Mouse (Mus musculus) ovary, postnatal 14 days (tissue): ENCODE data around the gene Foxred2.

Experiments
- DNase-seq: peaks from one replicate; pipeline ENCODE4 v3.0.0; 2022; ENCODE audit warnings: low spot score

Foxred2 gene

DNA sequence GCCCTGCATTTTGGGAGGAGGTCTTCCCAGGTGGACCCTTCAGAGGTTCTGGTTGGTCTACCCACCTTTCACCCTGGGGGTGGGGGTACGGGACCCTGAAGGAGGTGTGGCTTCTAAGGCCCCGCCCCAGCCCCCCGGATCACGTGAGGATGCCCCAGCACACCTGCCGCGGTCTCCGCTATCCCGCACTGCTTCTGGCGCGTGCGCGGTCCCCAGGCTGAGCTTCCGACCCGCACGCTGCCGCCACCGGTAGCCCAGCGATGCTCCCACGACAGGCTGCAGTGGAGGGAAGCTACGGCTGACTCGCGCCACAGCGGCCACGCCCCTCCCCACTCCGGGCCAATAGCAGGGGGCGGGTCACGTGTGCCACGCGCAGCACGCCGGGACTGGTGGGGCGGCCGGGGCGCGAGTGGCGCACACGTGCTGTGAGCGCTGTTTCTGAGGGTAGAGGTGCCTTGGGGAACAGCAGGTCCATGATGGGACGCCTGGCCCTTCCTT lies at the start of gene Foxred2:
TSS of gene Foxred2 (minus strand) at position 319 of the 498 bp plus-strand sequence.
- DNase-seq, result peak; percentile 63

GRCm38 (mm10) chr15:78003929-78004328 lies 47.4 kb upstream of the Foxred2 start:
- DNase-seq, result no peak

DNA sequence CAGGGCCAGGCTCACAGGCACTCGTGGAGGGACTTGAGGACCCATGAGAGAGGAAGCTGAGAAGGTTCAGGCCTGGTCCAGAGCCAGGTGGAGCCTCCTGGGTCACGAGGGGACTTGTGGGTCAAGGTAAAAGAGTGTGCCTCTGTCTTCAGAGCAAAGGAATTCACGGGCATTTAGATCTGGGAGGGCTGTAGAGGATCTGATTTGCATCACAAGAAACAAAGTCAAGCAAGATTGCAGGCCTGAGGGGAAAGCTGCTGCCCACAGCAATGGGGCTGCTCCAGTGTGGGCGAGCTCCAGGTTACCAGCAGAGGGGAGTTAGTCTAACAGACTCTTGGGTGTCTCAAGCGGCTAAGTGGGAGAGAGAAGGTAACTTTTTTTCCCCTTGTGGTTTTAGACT lies 44.9 kb upstream of the Foxred2 start:
- DNase-seq, result no peak

GRCm38 (mm10) chr15:77988541-77988940 lies 32.0 kb upstream of the Foxred2 start:
- DNase-seq, result no peak

GRCm38 (mm10) chr15:77983391-77983790 lies 26.9 kb upstream of the Foxred2 start:
- no peak for DNase-seq

DNA sequence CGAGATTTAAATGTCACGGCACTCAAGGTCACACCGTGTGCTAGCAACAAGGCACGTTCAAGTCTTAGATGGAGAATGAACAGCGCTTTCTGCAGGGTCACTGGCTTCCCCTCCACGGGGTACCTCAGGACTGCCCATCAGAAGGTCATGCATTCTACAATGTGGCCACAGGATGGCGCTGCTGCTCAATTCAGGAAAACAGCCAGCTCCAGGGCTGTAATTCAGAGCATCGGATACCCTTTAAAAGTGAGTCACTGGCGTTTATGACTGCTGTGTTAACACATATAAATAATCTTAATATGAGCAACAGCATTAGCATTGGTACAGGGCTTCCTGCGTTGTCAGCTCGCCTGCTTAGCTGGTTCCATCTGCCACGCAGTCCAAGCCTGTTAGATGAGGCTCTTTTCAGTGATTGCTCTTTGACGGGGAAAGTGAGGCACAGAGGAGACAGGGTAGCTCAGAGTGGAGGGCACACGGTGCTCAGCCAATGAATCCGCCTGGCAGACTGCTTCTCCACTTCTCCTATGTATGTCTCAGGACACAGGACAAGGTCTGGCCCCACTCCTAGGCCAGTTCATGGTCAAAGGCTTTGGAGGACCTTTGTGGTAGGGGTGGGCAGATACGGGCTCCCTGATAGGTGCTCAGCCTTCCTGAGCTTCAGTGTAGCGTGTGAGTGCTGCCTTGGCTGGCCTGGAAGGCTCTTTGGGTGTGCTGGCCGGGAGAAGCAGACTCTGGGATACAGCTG lies 25.8 kb upstream of the Foxred2 start:
- DNase-seq, result peak; percentile 56

DNA sequence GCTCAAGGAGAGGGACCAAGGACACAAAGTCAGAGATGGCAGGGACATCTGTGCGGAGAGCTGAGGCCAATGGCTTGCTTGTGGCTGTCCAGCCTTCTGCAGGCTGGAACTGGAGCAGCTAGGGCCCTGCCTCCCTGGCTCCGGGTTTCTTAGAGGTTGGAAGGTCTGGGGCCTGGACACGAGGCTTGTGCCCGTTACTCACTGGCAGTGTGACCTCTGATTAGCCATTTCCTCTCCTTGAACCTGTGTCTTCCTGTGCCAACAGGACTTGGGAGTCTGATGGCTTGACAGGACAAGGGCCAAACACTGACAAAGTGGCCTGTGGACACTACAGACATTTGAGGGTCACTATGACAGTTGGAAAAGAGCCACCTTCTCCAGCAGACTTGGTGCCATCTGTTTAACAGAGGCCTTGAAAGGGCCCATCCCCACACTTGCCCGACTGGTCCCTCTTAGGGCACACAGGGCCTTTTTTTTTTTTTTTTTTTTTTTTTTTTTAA lies 24.7 kb upstream of the Foxred2 start:
- no peak for DNase-seq

DNA sequence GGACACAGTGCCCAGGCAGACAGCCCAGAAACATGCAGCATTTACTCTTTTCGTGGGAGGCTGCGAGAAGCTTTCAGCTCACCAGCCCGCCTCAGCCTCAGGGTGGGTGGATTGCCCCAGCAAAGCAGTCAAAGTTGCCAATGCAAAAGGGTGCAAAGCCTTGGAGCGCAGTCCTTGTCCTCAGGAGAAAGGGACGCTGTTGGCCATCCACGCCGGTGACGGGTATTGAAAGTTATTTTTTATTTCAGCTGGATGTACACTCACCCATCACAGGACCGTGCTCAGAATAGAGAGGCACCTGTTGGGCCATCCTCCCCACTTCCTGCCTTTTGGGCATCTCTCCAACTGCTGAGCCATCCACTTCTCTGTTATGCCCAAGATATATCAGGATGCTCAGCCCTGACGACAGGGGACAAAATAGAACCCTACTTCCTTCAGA lies 22.9 kb upstream of the Foxred2 start:
- no peak for DNase-seq

DNA sequence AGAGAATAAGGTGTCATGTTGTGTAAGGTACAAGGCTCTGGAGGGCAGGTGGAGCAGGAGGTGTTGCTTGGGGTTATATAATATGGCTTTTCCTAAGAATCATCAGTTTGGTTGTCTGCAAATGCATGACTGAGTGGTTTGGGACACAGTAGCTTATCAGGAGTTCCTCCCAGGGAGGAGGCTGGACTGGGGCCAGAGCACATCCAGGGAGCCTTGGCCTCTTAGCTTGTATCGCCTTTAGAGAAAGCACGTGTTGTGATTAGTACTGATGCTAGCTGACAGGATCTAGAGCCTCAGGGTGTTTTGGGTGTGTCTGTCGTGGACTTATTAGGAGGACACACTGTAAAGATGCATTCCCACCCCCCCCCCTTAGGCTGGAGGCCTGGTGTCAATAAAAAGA lies 21.1 kb upstream of the Foxred2 start:
- DNase-seq, result no peak

DNA sequence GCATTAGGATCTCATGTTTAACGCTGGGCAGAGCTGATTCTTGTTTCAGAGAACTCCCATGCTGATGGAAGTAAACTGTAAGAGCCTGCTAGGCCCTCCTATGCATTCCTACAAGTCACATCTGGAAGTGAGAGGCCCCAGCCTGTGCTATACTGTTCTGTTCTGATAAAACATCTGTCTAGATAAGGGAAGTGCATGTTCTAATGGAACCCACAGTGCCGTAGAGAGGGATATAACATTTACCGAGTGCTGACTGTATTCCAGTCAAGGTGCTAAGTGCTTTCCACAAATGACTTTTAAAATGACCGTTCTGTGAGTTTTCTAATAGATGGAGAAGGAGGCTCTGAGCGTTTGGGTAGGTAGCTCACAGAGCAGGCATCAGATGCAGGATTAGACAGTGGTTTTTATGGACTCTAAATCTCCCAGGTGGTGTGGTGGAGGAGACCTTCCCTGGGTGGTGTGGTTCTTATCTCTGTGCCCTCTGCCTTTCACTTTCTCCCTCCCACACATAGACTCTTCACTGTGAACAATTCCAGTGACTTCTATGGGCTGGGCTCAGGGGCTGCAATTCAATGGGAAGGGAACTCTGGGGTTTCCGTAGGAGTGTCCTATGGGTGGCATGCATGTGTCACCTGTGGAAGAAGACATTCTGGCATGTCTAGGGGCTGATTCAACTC lies 17.8 kb upstream of the Foxred2 start:
- DNase-seq, result no peak

- peak; percentile 95 for DNase-seq
Measured at GRCm38 (mm10) chr15:77970470-77971292, 14.2 kb upstream of the Foxred2 start, which contains the start of gene Eif3d. Gene Eif3d, minus strand, starts transcription at chr15:77970813.

DNA sequence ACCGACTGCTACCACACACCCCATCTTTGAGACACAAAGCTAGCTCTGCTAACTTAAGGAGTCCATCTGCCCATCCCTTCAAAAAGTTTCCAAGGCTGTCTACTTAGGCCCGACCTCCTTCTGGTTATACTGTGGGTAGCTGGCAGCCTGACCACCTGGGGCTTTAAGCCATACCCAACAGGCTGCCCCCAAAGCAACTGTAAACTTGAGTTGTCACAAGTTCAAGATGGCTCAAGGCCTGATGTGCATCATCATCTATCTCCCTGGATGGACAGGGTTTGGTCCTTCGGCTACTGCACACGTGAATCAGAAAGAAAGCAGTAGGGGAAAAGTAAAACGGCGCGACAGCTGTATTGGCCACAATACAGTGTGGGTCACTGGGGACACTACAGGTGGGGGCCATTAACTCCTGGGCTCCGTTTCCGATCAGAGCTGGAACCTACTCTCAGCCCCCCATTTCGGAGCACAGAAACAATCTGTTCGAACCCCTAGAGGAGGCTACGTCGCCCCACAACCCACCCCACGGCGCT lies 13.5 kb upstream of the Foxred2 start:
- DNase-seq, result no peak

- no peak for DNase-seq
Measured at GRCm38 (mm10) chr15:77965117-77965528, 8.6 kb upstream of the Foxred2 start.

DNA sequence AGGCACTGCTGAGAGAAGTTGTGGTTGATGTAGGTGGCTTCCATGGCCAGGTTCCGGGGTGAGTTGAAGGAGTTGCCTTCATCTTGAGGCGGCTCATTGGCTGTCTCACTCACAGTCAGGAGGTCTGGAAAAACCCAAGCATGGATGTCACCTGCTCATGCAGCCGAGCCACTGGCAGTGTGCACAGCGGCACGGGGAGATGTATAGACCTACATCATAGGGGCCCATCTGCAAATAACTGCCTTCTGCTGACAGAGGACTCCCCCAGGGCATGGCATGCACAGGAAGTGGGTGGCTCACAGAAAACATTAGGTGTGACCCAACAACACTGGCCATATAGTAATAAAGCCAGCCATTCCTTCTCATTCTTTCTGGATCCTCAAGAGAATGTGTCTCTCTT lies 5.9 kb upstream of the Foxred2 start:
- DNase-seq, result no peak

DNA sequence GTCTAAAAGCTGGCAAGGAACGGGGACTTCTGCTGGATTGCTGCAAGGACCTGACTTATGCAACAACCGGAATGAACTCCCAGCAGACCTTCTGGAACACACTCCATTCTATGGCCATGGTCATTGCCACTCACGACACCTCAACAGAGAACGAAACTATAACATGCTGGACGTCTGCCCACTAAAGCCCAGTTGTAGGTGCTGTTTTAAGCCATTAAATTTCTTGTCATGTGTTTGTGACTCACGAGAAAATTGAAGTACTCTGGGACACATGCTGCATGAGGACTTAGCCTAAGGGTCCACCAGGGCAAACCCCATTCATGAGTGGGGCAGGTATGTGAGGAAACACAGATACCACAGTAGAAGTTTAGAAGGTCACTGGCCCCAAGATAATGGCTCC lies 4.2 kb upstream of the Foxred2 start:
- DNase-seq, result no peak

DNA sequence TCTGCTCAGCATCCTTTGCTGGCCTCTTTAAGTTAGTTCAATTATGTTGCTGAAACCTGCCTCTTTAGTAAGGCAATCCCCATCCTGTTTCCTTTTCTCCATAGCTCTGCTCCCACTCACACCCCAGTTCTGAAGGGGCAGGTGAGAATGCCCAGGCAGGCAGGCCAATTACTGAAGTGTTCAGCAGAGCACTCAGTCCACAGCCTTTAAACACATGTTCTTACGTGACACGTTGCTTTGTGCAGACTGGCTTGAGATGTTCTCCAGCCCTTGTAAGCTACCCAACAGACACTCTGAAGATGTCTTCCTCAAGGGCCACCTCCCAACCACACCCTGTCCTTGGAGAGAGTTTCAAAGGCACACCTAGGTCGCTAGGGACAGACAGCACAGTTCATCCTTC lies 1.5 kb upstream of the Foxred2 start:
- DNase-seq, result no peak

GRCm38 (mm10) chr15:77957625-77958024 lies 1.1 kb upstream of the Foxred2 start:
- no peak for DNase-seq

DNA sequence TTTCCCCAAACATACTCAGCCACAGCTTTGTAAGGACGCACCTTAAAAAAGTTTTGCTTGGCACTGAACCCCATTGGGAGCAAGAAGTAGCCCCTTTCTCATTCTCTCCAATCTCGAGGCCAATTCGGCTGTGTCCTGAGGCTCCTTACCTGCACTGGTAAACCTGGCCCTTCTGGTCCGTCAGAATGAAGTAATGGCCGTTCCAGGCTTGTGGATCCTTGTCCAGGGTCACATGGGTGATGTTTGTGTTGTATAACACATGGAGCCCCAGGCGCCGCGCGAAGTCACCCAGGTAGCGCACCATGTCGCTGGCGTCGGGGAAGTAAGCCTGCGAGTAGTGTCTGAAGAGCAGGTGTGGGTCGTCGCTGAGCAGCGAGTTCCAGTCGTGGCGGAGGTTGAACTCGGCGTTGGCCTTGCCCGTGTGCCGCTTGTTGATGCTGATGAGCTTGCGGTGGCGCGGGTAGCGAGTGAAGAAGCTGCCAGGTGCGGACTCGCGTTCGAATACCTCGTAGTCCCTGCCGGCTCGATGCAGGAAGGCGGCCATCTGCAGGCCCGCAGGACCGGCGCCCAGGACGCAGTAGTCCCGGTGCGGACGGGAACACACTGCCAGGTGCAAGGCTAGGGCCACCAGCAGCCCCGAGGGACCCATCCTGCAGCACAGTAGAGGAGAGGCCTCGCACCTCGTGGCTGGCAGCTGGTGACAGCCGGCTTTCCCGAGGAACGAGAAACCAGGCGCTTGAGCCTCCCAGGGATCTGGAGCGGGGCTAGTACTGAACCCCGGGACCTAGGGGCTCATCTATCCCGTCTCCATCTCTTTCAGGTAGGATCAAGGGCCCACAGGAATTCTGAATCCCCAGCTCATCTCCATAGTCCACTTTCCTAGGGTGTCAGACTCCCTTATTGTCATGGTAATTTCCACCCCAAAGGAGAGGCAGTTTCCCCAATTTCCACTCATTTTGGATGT lies 800 bp downstream of the Foxred2 start:
- DNase-seq, result no peak

- DNase-seq, result no peak
Measured at GRCm38 (mm10) chr15:77954362-77954761, 2.2 kb downstream of the Foxred2 start.

DNA sequence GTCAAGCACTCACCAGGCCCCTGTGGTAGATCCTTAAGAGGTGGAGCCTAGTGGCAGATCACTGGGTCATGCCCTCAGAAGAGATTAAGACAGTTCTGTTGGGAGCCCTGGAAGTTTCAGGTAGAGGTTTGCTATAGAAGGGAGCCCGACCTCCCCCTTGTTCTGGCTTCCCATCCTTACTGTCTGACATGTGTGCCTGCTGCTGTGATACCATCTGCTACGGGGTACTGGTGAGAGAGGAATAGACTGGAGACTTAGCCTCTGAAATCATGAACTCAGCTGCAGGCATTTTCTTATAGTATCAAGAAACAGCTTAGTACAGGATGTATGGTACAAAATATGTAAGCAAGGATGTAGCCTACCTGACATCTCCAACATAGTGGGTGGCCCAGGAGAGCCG lies 3.6 kb downstream of the Foxred2 start:
- no peak for DNase-seq

DNA sequence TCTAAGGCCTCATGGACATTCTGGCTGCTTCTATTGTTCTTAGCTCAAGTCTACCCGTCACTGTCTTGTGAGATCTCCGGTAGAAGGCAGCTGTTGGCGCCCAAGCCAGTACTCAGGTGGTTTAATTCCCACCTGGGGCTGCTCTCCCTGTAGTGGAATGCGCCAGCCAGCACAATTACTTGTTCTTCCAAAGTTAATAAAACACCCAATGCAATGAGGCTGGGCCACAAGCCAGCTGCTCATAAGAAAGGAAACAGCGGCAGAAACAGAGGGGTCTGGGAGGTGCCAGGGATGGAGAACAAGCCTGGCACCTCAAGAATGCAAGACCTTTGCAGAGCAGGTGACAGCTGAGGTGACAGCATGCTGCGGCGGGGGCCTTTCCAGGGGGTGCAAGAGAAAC lies 7.5 kb downstream of the Foxred2 start:
- no peak for DNase-seq
